Mouse (Mus musculus): ENCODE data around the gene Fgf11. TPM values are rescaled to one million over a fixed set of nuclear protein-coding genes. Genes with fewer than 3 reads are reported as not detected.

Gene Fgf11
- polyA plus RNA-seq, 1 experiment from 2014 or later = 2.0 TPM

GRCm38 (mm10) chr11:69766872-69767624 lies 34.6 kb downstream of the Fgf11 start:
- Histone ChIP-seq H3K4me2 (ENCODE audit: low read length) (peak overlapping the region; percentile 80), H3K9ac (ENCODE audit: low read length) (peak overlapping the region; percentile 99), H3K4me1 (ENCODE audit: control insufficient read depth in 2 of 2, insufficient read depth in 2 of 2, low read length in 2 of 2) (peaks cover 17 to 25% of the 10 kb centered on the region in 2 experiments), H3K9me3 (ENCODE audit: control insufficient read depth, low read length) (no peaks in the 10 kb centered on the region), H3K27ac (replicated peaks in 1 of 2; ENCODE audit: control insufficient read depth in 1 of 2, insufficient read depth in 1 of 2, low read depth in 2 of 2, low read length in 2 of 2) (peak overlapping the region; percentile 75 to 97), H3K36me3 (ENCODE audit: control insufficient read depth, insufficient read depth, low read length) (no peaks in the 10 kb centered on the region), H3K27me3 (ENCODE audit: control insufficient read depth, insufficient read depth, low read length) (no peaks in the 10 kb centered on the region), H3K4me3 (ENCODE audit: control insufficient read depth in 1 of 2, insufficient read depth in 1 of 2, low read depth in 1 of 2, low read length in 2 of 2) (peak overlapping the region; percentile 64 to 96)
- ATAC-seq (ENCODE audit: insufficient number of reproducible peaks, insufficient read depth, low FRiP score, low read depth) = no peak
- 45% methylated on average over 13 of the region's 13 CpGs for WGBS

GRCm38 (mm10) chr11:69766126-69766609 lies 35.5 kb downstream of the Fgf11 start:
- no peaks in the 10 kb centered on the region for H3K36me3 ChIP-seq (ENCODE audit: control insufficient read depth, insufficient read depth, low read length)
- no peaks in the 10 kb centered on the region for H3K9me3 ChIP-seq (ENCODE audit: control insufficient read depth, low read length)
- 0% methylated on average over 27 of the region's 37 CpGs for WGBS
- peak overlapping the region; percentile 80 for H3K4me2 ChIP-seq (ENCODE audit: low read length)
- peaks cover 17 to 25% of the 10 kb centered on the region in 2 experiments for H3K4me1 ChIP-seq (ENCODE audit: control insufficient read depth in 2 of 2, insufficient read depth in 2 of 2, low read length in 2 of 2)
- peak overlapping the region; percentile 64 to 96 for H3K4me3 ChIP-seq (ENCODE audit: control insufficient read depth in 1 of 2, insufficient read depth in 1 of 2, low read depth in 1 of 2, low read length in 2 of 2)
- peak overlapping the region; percentile 65 to 97 for H3K27ac ChIP-seq (replicated peaks in 1 of 2; ENCODE audit: control insufficient read depth in 1 of 2, insufficient read depth in 1 of 2, low read depth in 2 of 2, low read length in 2 of 2)
- peak overlapping the region; percentile 99 for H3K9ac ChIP-seq (ENCODE audit: low read length)
- peak; percentile 60 for ATAC-seq (ENCODE audit: insufficient number of reproducible peaks, insufficient read depth, low FRiP score, low read depth)
- no peaks in the 10 kb centered on the region for H3K27me3 ChIP-seq (ENCODE audit: control insufficient read depth, insufficient read depth, low read length)

GRCm38 (mm10) chr11:69765221-69766125 lies 36.2 kb downstream of the Fgf11 start, which contains the start of gene Zbtb4:
Gene Zbtb4, plus strand, starts transcription at chr11:69765912.
- Histone ChIP-seq H3K27ac (replicated peaks in 1 of 2; ENCODE audit: control insufficient read depth in 1 of 2, insufficient read depth in 1 of 2, low read depth in 2 of 2, low read length in 2 of 2) (peak within 1 kb of the TSS; percentile 75 to 97), H3K9ac (ENCODE audit: low read length) (peak within 1 kb of the TSS; percentile 99), H3K9me3 (ENCODE audit: control insufficient read depth, low read length) (no peaks in the 10 kb centered on the region), H3K27me3 (ENCODE audit: control insufficient read depth, insufficient read depth, low read length) (no peaks in the 10 kb centered on the region), H3K36me3 (ENCODE audit: control insufficient read depth, insufficient read depth, low read length) (no peaks in the 10 kb centered on the region), H3K4me3 (ENCODE audit: control insufficient read depth in 1 of 2, insufficient read depth in 1 of 2, low read depth in 1 of 2, low read length in 2 of 2) (peak within 1 kb of the TSS; percentile 64 to 96), H3K4me2 (ENCODE audit: low read length) (peak within 1 kb of the TSS; percentile 80), H3K4me1 (ENCODE audit: control insufficient read depth in 2 of 2, insufficient read depth in 2 of 2, low read length in 2 of 2) (peaks cover 17 to 26% of the 10 kb centered on the region in 2 experiments)
- ATAC-seq (ENCODE audit: insufficient number of reproducible peaks, insufficient read depth, low FRiP score, low read depth) = peak; percentile 41
- 21% methylated on average over 37 of the region's 55 CpGs for WGBS

- Histone ChIP-seq H3K36me3 (ENCODE audit: control insufficient read depth, insufficient read depth, low read length) (no peaks in the 10 kb centered on the region), H3K4me2 (ENCODE audit: low read length) (no peak overlapping the region), H3K9ac (ENCODE audit: low read length) (no peak overlapping the region), H3K4me3 (ENCODE audit: control insufficient read depth in 1 of 2, insufficient read depth in 1 of 2, low read depth in 1 of 2, low read length in 2 of 2) (no peak overlapping the region), H3K27ac (replicated peaks in 1 of 2; ENCODE audit: control insufficient read depth in 1 of 2, insufficient read depth in 1 of 2, low read depth in 2 of 2, low read length in 2 of 2) (no peak overlapping the region), H3K4me1 (ENCODE audit: control insufficient read depth in 2 of 2, insufficient read depth in 2 of 2, low read length in 2 of 2) (peaks cover 23 to 31% of the 10 kb centered on the region in 2 experiments), H3K9me3 (ENCODE audit: control insufficient read depth, low read length) (no peaks in the 10 kb centered on the region), H3K27me3 (ENCODE audit: control insufficient read depth, insufficient read depth, low read length) (no peaks in the 10 kb centered on the region)
- ATAC-seq (ENCODE audit: insufficient number of reproducible peaks, insufficient read depth, low FRiP score, low read depth) = no peak
- 71% methylated on average over 7 of the region's 7 CpGs for WGBS
Observed at GRCm38 (mm10) chr11:69763551-69763950, 38.1 kb downstream of the Fgf11 start.

GRCm38 (mm10) chr11:69761868-69762267 lies 39.8 kb downstream of the Fgf11 start, which contains the start of gene Slc35g3:
Gene Slc35g3, minus strand, starts transcription at chr11:69761968.
- no peak within 1 kb of the TSS for H3K4me2 ChIP-seq (ENCODE audit: low read length)
- no peak within 1 kb of the TSS for H3K4me3 ChIP-seq (ENCODE audit: control insufficient read depth in 1 of 2, insufficient read depth in 1 of 2, low read depth in 1 of 2, low read length in 2 of 2)
- no peaks in the 10 kb centered on the region for H3K36me3 ChIP-seq (ENCODE audit: control insufficient read depth, insufficient read depth, low read length)
- H3K9ac ChIP-seq (ENCODE audit: low read length) = 0 out of 2 replicates have a peak within 1 kb of the TSS, but pooled peaks have one; percentile 84
- H3K4me1 ChIP-seq (ENCODE audit: control insufficient read depth in 2 of 2, insufficient read depth in 2 of 2, low read length in 2 of 2) = peaks cover 11 to 26% of the 10 kb centered on the region in 2 experiments
- H3K27me3 ChIP-seq (ENCODE audit: control insufficient read depth, insufficient read depth, low read length) = no peaks in the 10 kb centered on the region
- no peak within 1 kb of the TSS for H3K27ac ChIP-seq (replicated peaks in 1 of 2; ENCODE audit: control insufficient read depth in 1 of 2, insufficient read depth in 1 of 2, low read depth in 2 of 2, low read length in 2 of 2)
- no peak for ATAC-seq (ENCODE audit: insufficient number of reproducible peaks, insufficient read depth, low FRiP score, low read depth)
- 64% methylated on average over 1 of the region's 1 CpGs for WGBS
- no peaks in the 10 kb centered on the region for H3K9me3 ChIP-seq (ENCODE audit: control insufficient read depth, low read length)

- H3K9me3 ChIP-seq (ENCODE audit: control insufficient read depth, low read length) = no peaks in the 10 kb centered on the region
- ATAC-seq (ENCODE audit: insufficient number of reproducible peaks, insufficient read depth, low FRiP score, low read depth) = no peak
- 89% methylated on average over 7 of the region's 7 CpGs for WGBS
- H3K9ac ChIP-seq (ENCODE audit: low read length) = 0 out of 2 replicates have a peak overlapping the region, but pooled peaks have one; percentile 84
- peaks cover 9 to 33% of the 10 kb centered on the region in 2 experiments for H3K4me1 ChIP-seq (ENCODE audit: control insufficient read depth in 2 of 2, insufficient read depth in 2 of 2, low read length in 2 of 2)
- no peak overlapping the region for H3K4me2 ChIP-seq (ENCODE audit: low read length)
- no peak overlapping the region for H3K4me3 ChIP-seq (ENCODE audit: control insufficient read depth in 1 of 2, insufficient read depth in 1 of 2, low read depth in 1 of 2, low read length in 2 of 2)
- no peaks in the 10 kb centered on the region for H3K27me3 ChIP-seq (ENCODE audit: control insufficient read depth, insufficient read depth, low read length)
- no peak overlapping the region for H3K27ac ChIP-seq (replicated peaks in 1 of 2; ENCODE audit: control insufficient read depth in 1 of 2, insufficient read depth in 1 of 2, low read depth in 2 of 2, low read length in 2 of 2)
- H3K36me3 ChIP-seq (ENCODE audit: control insufficient read depth, insufficient read depth, low read length) = no peaks in the 10 kb centered on the region
Observed at GRCm38 (mm10) chr11:69760901-69761200, 40.8 kb downstream of the Fgf11 start.

- no peak for ATAC-seq (ENCODE audit: insufficient number of reproducible peaks, insufficient read depth, low FRiP score, low read depth)
- H3K4me3 ChIP-seq (ENCODE audit: control insufficient read depth in 1 of 2, insufficient read depth in 1 of 2, low read depth in 1 of 2, low read length in 2 of 2) = peak overlapping the region in 1 of 2 experiments; percentile 51; a peak in 2 of 4 replicates
Observed at GRCm38 (mm10) chr11:69760160-69760900, 41.3 kb downstream of the Fgf11 start.

More at GRCm38 (mm10) chr11:69760160-69760900, 41.3 kb downstream of the Fgf11 start:
- no peaks in the 10 kb centered on the region for H3K36me3 ChIP-seq (ENCODE audit: control insufficient read depth, insufficient read depth, low read length)
- H3K4me2 ChIP-seq (ENCODE audit: low read length) = peak overlapping the region; percentile 81
- H3K4me1 ChIP-seq (ENCODE audit: control insufficient read depth in 2 of 2, insufficient read depth in 2 of 2, low read length in 2 of 2) = peaks cover 7 to 37% of the 10 kb centered on the region in 2 experiments
- H3K27ac ChIP-seq (replicated peaks in 1 of 2; ENCODE audit: control insufficient read depth in 1 of 2, insufficient read depth in 1 of 2, low read depth in 2 of 2, low read length in 2 of 2) = peak overlapping the region; percentile 36 to 95; a peak in 3 of 4 replicates
- H3K27me3 ChIP-seq (ENCODE audit: control insufficient read depth, insufficient read depth, low read length) = no peaks in the 10 kb centered on the region
- H3K9ac ChIP-seq (ENCODE audit: low read length) = peak overlapping the region; percentile 84
- 81% methylated on average over 14 of the region's 14 CpGs for WGBS
- H3K9me3 ChIP-seq (ENCODE audit: control insufficient read depth, low read length) = no peaks in the 10 kb centered on the region
